In genomic region chr2:139804041-139804440, GRCm38 (mm10) we compare ENCODE assay signal across 25 mouse cellular contexts.
DNase-seq lines count a peak whose midpoint lies in the region; ATAC-seq and TF ChIP-seq lines count a peak whose summit lies in the region.
"Had no signal": no experiment of that assay in that cellular context is flagged by ENCODE, and none has a peak within 500 bp of the region (broad histone marks: within the 10 kb centered on the region; RNA-seq: fewer than 3 reads in every experiment).

No protein-coding gene starts in this region.

- intact Hi-C loops in left cerebral cortex, postnatal 36 days (cut with DNase I) = no loop called here

- no peak overlapping the region for H3K4me2 ChIP-seq in lung, embryonic 14.5 days
- H3K4me2 ChIP-seq in limb, embryonic 13.5 days (replicated peaks) = no peak overlapping the region
- H3K4me2 ChIP-seq: heart, embryonic 12.5 days; intestine, embryonic 15.5 days; liver, embryonic 15.5 days; midbrain, embryonic 13.5 days had no signal

- WGBS in lung, embryonic 14.5 days = 50% methylated on average over 7 of the region's 7 CpGs
- WGBS in limb, embryonic 13.5 days = 55% methylated on average over 7 of the region's 7 CpGs

- H3K9ac ChIP-seq in lung, embryonic 14.5 days = no peak overlapping the region
- H3K9ac ChIP-seq in limb, embryonic 13.5 days = no peak overlapping the region
- H3K9ac ChIP-seq: heart, embryonic 12.5 days; intestine, embryonic 15.5 days; liver, embryonic 15.5 days; midbrain, embryonic 13.5 days had no signal

- H3K4me1 ChIP-seq in lung, embryonic 14.5 days (ENCODE audit: insufficient read depth) = peaks cover 4% of the 10 kb centered on the region; the same call in 1 of the 2 replicates
- H3K4me1 ChIP-seq in limb, embryonic 13.5 days = peaks cover 21% of the 10 kb centered on the region; the same call in 1 of the 2 replicates
- H3K4me1 ChIP-seq: heart, embryonic 12.5 days; hindbrain, embryonic 10.5 days; intestine, embryonic 15.5 days; liver, embryonic 15.5 days; megakaryocyte, embryonic 14.5 days; midbrain, embryonic 13.5 days had no signal

- no peaks in the 10 kb centered on the region for H3K27me3 ChIP-seq in lung, embryonic 14.5 days (ENCODE audit: insufficient read depth, low read length)
- H3K27me3 ChIP-seq in limb, embryonic 13.5 days = no peaks in the 10 kb centered on the region
- H3K27me3 ChIP-seq: heart, embryonic 12.5 days; intestine, embryonic 15.5 days; liver, embryonic 15.5 days; megakaryocyte, embryonic 14.5 days; midbrain, embryonic 13.5 days had no signal

- peak; percentile 56 for DNase-seq in lung, embryonic 14.5 days
- DNase-seq in lung, postnatal 4 days = no peak
- peak; percentile 28 for DNase-seq in lung, postnatal 10 days
- DNase-seq in left cerebral cortex, postnatal 36 days (ENCODE audit: low spot score in 2 of 2) = no peak
- DNase-seq in kidney, postnatal 10 days = no peak
- DNase-seq: adrenal gland, postnatal 36 days; cerebellum, postnatal 10 days; gastrocnemius, postnatal 10 days; heart, adult 11 months; heart, postnatal 10 days; kidney, adult 8-10 months; kidney, postnatal 14 days; liver had no signal

- no peak overlapping the region for H3K27ac ChIP-seq in lung, embryonic 14.5 days (ENCODE audit: low read depth)
- H3K27ac ChIP-seq in limb, embryonic 13.5 days = peak overlapping the region; percentile 73; the same call in 1 of the 2 replicates
- H3K27ac ChIP-seq: hindbrain, embryonic 10.5 days; intestine, embryonic 15.5 days; liver, embryonic 15.5 days; midbrain, embryonic 13.5 days had no signal

- ATAC-seq in lung, embryonic 14.5 days (ENCODE audit: insufficient read depth) = peak; percentile 58; the same call in 1 of the 2 replicates
- ATAC-seq in limb, embryonic 13.5 days (ENCODE audit: low FRiP score, low read depth) = peak; percentile 79
- no peak for ATAC-seq in megakaryocyte progenitor cell, adult 5-6 weeks (replicated peaks; ENCODE audit: poor library complexity)
- ATAC-seq: activated CD4-positive, CD25-positive, alpha-beta regulatory T cell, adult 4 months; forebrain, embryonic 14.5 days; hindbrain, embryonic 16.5 days; intestine, embryonic 15.5 days; midbrain, embryonic 13.5 days had no signal

- no peak for TF ChIP-seq CTCF in lung, embryonic 14.5 days (IDR thresholded peaks at IDR 0.05; ENCODE audit: low read depth)

- no peaks in the 10 kb centered on the region for H3K9me3 ChIP-seq in lung, embryonic 14.5 days (ENCODE audit: low read depth, low read length)
- no peaks in the 10 kb centered on the region for H3K9me3 ChIP-seq in limb, embryonic 13.5 days
- H3K9me3 ChIP-seq: hindbrain, embryonic 10.5 days; intestine, embryonic 15.5 days; liver, embryonic 15.5 days; midbrain, embryonic 13.5 days had no signal

- H3K36me3 ChIP-seq in lung, embryonic 14.5 days (ENCODE audit: insufficient read depth) = no peaks in the 10 kb centered on the region
- H3K36me3 ChIP-seq in limb, embryonic 13.5 days = no peaks in the 10 kb centered on the region
- H3K36me3 ChIP-seq: heart, embryonic 12.5 days; hindbrain, embryonic 10.5 days; intestine, embryonic 15.5 days; liver, embryonic 15.5 days; midbrain, embryonic 13.5 days had no signal

- H3K4me3 ChIP-seq in lung, embryonic 14.5 days (ENCODE audit: low read depth, low read length) = no peak overlapping the region
- H3K4me3 ChIP-seq in limb, embryonic 13.5 days = no peak overlapping the region
- H3K4me3 ChIP-seq: erythroblast, embryonic 14.5 days; heart, embryonic 12.5 days; hindbrain, embryonic 10.5 days; intestine, embryonic 15.5 days; liver, embryonic 15.5 days; megakaryocyte, embryonic 14.5 days; midbrain, embryonic 13.5 days had no signal

Comparison
In these comparisons a context has a peak if more than half of its experiments do, and no peak if none do; other contexts are left out.
1. DNase-seq: peak in lung, embryonic 14.5 days (single experiment) and lung, postnatal 10 days (single experiment); none in lung, postnatal 4 days (0 of 2), left cerebral cortex, postnatal 36 days (0 of 2) and kidney, postnatal 10 days (single experiment).